Mouse (Mus musculus) CH12.LX (cell line): ENCODE measurements around the gene Tmem273.

Experiments
- CHD2 ChIP-seq: IDR thresholded peaks from 2 replicates; pipeline ENCODE4 v1.6.1; 2011; ENCODE audit warnings: low read length, improper control_type of control experiment
- CTCF ChIP-seq, 2 experiments: IDR thresholded peaks in 1 of 2; conservative IDR thresholded peaks in 1 of 2; 2 replicates each; pipeline ENCODE4 v1.5.1; 2011 to 2012; ENCODE audit warnings: low read depth in 2 of 2, low read length in 2 of 2, improper control_type of control experiment in 1 of 2, inconsistent platforms in 1 of 2, mild to moderate bottlenecking in 1 of 2, moderate library complexity in 1 of 2
- EP300 ChIP-seq: IDR thresholded peaks from 2 replicates; pipeline ENCODE4 v1.6.1; 2011; ENCODE audit warnings: low read length, improper control_type of control experiment
- IRF4 ChIP-seq: IDR thresholded peaks from 2 replicates; pipeline ENCODE4 v1.6.1; 2014; ENCODE audit warnings: low read depth, mild to moderate bottlenecking, inconsistent platforms, low read length, improper control_type of control experiment
- KAT2A ChIP-seq: IDR thresholded peaks from 2 replicates; pipeline ENCODE4 v1.6.1; 2012; ENCODE audit warnings: low read length, improper control_type of control experiment, inconsistent platforms; ENCODE audit not compliant: insufficient replicate concordance
- MAX ChIP-seq: IDR thresholded peaks from 2 replicates; pipeline ENCODE4 v1.6.1; 2011; ENCODE audit warnings: low read length, improper control_type of control experiment
- MAZ ChIP-seq: IDR thresholded peaks from 2 replicates; pipeline ENCODE4 v1.6.1; 2012; ENCODE audit warnings: low read depth, mild to moderate bottlenecking, inconsistent platforms, low read length, improper control_type of control experiment, moderate library complexity
- MXI1 ChIP-seq: IDR thresholded peaks from 2 replicates; pipeline ENCODE4 v1.6.1; 2011; ENCODE audit warnings: mild to moderate bottlenecking, low read depth, low read length, improper control_type of control experiment
- MYC ChIP-seq: IDR thresholded peaks from 2 replicates; pipeline ENCODE4 v1.6.1; 2011; ENCODE audit warnings: low read depth, mild to moderate bottlenecking, improper control_type of control experiment, low read length
- POLR2A ChIP-seq: IDR thresholded peaks from 2 replicates; pipeline ENCODE4 v1.6.1; 2011; ENCODE audit warnings: low read depth, mild to moderate bottlenecking, improper control_type of control experiment, low read length

GRCm38 (mm10) chr14:32785556-32786130, at the start of gene Tmem273:
- TF ChIP-seq POLR2A = no peak
- no peak for TF ChIP-seq IRF4
- no peak for TF ChIP-seq MYC
- 0 out of 4 replicates have a peak, but pooled peaks of 1 of the 2 experiments have one; percentile 0 for TF ChIP-seq CTCF (conservative IDR thresholded peaks at IDR 0.05 in 1 of 2, IDR thresholded peaks at IDR 0.05 in 1 of 2; ENCODE audit: low read depth in 2 of 2, low read length in 2 of 2)
- TF ChIP-seq EP300 = no peak
- no peak for TF ChIP-seq KAT2A
- TF ChIP-seq MAX = no peak
- TF ChIP-seq MAZ = no peak
- TF ChIP-seq MXI1 = no peak
- TF ChIP-seq CHD2 = no peak
